In genomic region chr1:178337551-178338317, GRCm38 (mm10) we compare ENCODE assay signal across 8 mouse cellular contexts. TPM values are rescaled to one million over a fixed set of nuclear protein-coding genes. Genes with fewer than 3 reads are reported as not detected.
DNase-seq lines count a peak whose midpoint lies in the region; ATAC-seq and TF ChIP-seq lines count a peak whose summit lies in the region.

TSS of gene Hnrnpu (minus strand) at chr1:178337797.

- TF ChIP-seq CTCF in testis, adult 2 months (IDR thresholded peaks at IDR 0.05; ENCODE audit: control insufficient read depth, insufficient read depth, insufficient replicate concordance, low read depth, low read length): 0 out of 2 replicates have a peak, but pooled peaks have one; percentile 0

- peak within 1 kb of the TSS; percentile 99 for H3K27ac ChIP-seq in forebrain, embryonic 11.5 days (ENCODE audit: low read depth, low read length)
- H3K27ac ChIP-seq in heart, embryonic 16.5 days (ENCODE audit: low read length): peak within 1 kb of the TSS; percentile 99
- peak within 1 kb of the TSS; percentile 99 for H3K27ac ChIP-seq in liver, embryonic 16.5 days (ENCODE audit: low read length)
- H3K27ac ChIP-seq in neural tube, embryonic 13.5 days (replicated peaks): peak within 1 kb of the TSS; percentile 100
- H3K27ac ChIP-seq in testis, adult 2 months (ENCODE audit: control insufficient read depth, insufficient read depth, low read depth, low read length): peak within 1 kb of the TSS; percentile 98

- H3K9ac ChIP-seq in forebrain, embryonic 11.5 days (ENCODE audit: low read length): peak within 1 kb of the TSS; percentile 100
- peak within 1 kb of the TSS; percentile 100 for H3K9ac ChIP-seq in heart, embryonic 16.5 days (ENCODE audit: low read length)
- peak within 1 kb of the TSS; percentile 99 for H3K9ac ChIP-seq in liver, embryonic 16.5 days (ENCODE audit: low read depth, low read length)
- peak within 1 kb of the TSS; percentile 100 for H3K9ac ChIP-seq in neural tube, embryonic 13.5 days

- no peaks in the 10 kb centered on the region for H3K9me3 ChIP-seq in forebrain, embryonic 11.5 days (ENCODE audit: control insufficient read depth, low read length)
- no peaks in the 10 kb centered on the region for H3K9me3 ChIP-seq in heart, embryonic 16.5 days (replicated peaks; ENCODE audit: control insufficient read depth, low read length)
- H3K9me3 ChIP-seq in liver, embryonic 16.5 days (replicated peaks; ENCODE audit: control insufficient read depth, low read length): no peaks in the 10 kb centered on the region
- no peaks in the 10 kb centered on the region for H3K9me3 ChIP-seq in neural tube, embryonic 13.5 days

- peak; percentile 100 for TF ChIP-seq POLR2A in testis, adult 2 months (IDR thresholded peaks at IDR 0.05; ENCODE audit: control insufficient read depth, low read depth, low read length)

- peak; percentile 90 to 92 for DNase-seq in CD8-positive naive resting alpha-beta T cell, adult 2 months (ENCODE audit: low read depth in 2 of 2, low spot score in 2 of 2)
- peak; percentile 87 for DNase-seq in c-Kit-positive CD71-negative TER-119-negative erythroid progenitor cells, embryonic 14.5 days (ENCODE audit: low read depth)
- DNase-seq in forebrain, embryonic 11.5 days (ENCODE audit: low spot score): peak; percentile 97
- peak; percentile 97 to 98 for DNase-seq in kidney, postnatal 4 days

- H3K4me1 ChIP-seq in forebrain, embryonic 11.5 days (replicated peaks; ENCODE audit: control insufficient read depth, insufficient read depth, low read length): peaks cover 6% of the 10 kb centered on the region; the same call in 1 of the 2 replicates
- peaks cover 16% of the 10 kb centered on the region for H3K4me1 ChIP-seq in heart, embryonic 16.5 days (ENCODE audit: control insufficient read depth, insufficient read depth, low read length)
- peaks cover 16% of the 10 kb centered on the region for H3K4me1 ChIP-seq in liver, embryonic 16.5 days (ENCODE audit: control insufficient read depth, low read depth, low read length)
- peaks cover 33% of the 10 kb centered on the region for H3K4me1 ChIP-seq in neural tube, embryonic 13.5 days (replicated peaks)
- no peaks in the 10 kb centered on the region for H3K4me1 ChIP-seq in testis, adult 2 months (ENCODE audit: control insufficient read depth, insufficient read depth, low read length)

- peak within 1 kb of the TSS; percentile 69 for H3K4me2 ChIP-seq in forebrain, embryonic 11.5 days (ENCODE audit: low read depth, low read length, severe bottlenecking)
- peak within 1 kb of the TSS; percentile 77 for H3K4me2 ChIP-seq in heart, embryonic 16.5 days (ENCODE audit: low read depth, low read length)
- peak within 1 kb of the TSS; percentile 78 for H3K4me2 ChIP-seq in liver, embryonic 16.5 days (ENCODE audit: low read depth, low read length)
- H3K4me2 ChIP-seq in neural tube, embryonic 13.5 days: peak within 1 kb of the TSS; percentile 93

- peaks cover 11% of the 10 kb centered on the region for H3K36me3 ChIP-seq in forebrain, embryonic 11.5 days (ENCODE audit: control insufficient read depth, insufficient read depth, low read length)
- H3K36me3 ChIP-seq in heart, embryonic 16.5 days (ENCODE audit: control insufficient read depth, insufficient read depth): peaks cover 13% of the 10 kb centered on the region
- H3K36me3 ChIP-seq in liver, embryonic 16.5 days (ENCODE audit: control insufficient read depth, insufficient read depth): peaks cover 20% of the 10 kb centered on the region
- H3K36me3 ChIP-seq in neural tube, embryonic 13.5 days: peaks cover 21% of the 10 kb centered on the region
- H3K36me3 ChIP-seq in testis, adult 2 months (ENCODE audit: control insufficient read depth, insufficient read depth, low read length): peaks cover 5% of the 10 kb centered on the region

- no peaks in the 10 kb centered on the region for H3K27me3 ChIP-seq in forebrain, embryonic 11.5 days (ENCODE audit: control insufficient read depth, insufficient read depth, low read length)
- no peaks in the 10 kb centered on the region for H3K27me3 ChIP-seq in heart, embryonic 16.5 days (ENCODE audit: control insufficient read depth, insufficient read depth, low read length)
- no peaks in the 10 kb centered on the region for H3K27me3 ChIP-seq in liver, embryonic 16.5 days (ENCODE audit: control insufficient read depth, insufficient read depth, low read depth, low read length)
- H3K27me3 ChIP-seq in neural tube, embryonic 13.5 days: no peaks in the 10 kb centered on the region
- H3K27me3 ChIP-seq in testis, adult 2 months (ENCODE audit: control insufficient read depth, insufficient read depth, low read length): no peaks in the 10 kb centered on the region

- WGBS in forebrain, embryonic 11.5 days: under 1% methylated on average over 73 of the region's 73 CpGs
- WGBS in heart, embryonic 16.5 days: under 1% methylated on average over 72 of the region's 73 CpGs
- WGBS in liver, embryonic 16.5 days (ENCODE audit: insufficient replicate concordance): under 1% methylated on average over 71 of the region's 73 CpGs
- WGBS in neural tube, embryonic 13.5 days: under 1% methylated on average over 72 of the region's 73 CpGs

- ATAC-seq in forebrain, embryonic 11.5 days (replicated peaks; ENCODE audit: low FRiP score): peak; percentile 90
- ATAC-seq in heart, embryonic 16.5 days (replicated peaks; ENCODE audit: extremely low read depth, insufficient read depth, low FRiP score): peak; percentile 88
- peak; percentile 84 for ATAC-seq in liver, embryonic 16.5 days (ENCODE audit: low read depth)
- peak; percentile 87 for ATAC-seq in neural tube, embryonic 13.5 days (ENCODE audit: low read depth)

- peak within 1 kb of the TSS; percentile 100 for H3K4me3 ChIP-seq in forebrain, embryonic 11.5 days (ENCODE audit: low read depth, low read length)
- H3K4me3 ChIP-seq in heart, embryonic 16.5 days (ENCODE audit: low read length): peak within 1 kb of the TSS; percentile 100
- peak within 1 kb of the TSS; percentile 98 for H3K4me3 ChIP-seq in liver, embryonic 16.5 days (ENCODE audit: low read depth, low read length)
- H3K4me3 ChIP-seq in neural tube, embryonic 13.5 days: peak within 1 kb of the TSS; percentile 100
- peak within 1 kb of the TSS; percentile 99 for H3K4me3 ChIP-seq in testis, adult 2 months (ENCODE audit: control insufficient read depth, low read depth, low read length)

RNA-seq across cellular contexts. Expression of gene Hnrnpu, which starts in this region (rescaled TPM):
- 1,010 and 1,015 TPM in 2 replicates for polyA plus RNA-seq in forebrain, embryonic 11.5 days (2014; fragmentation: Nextera tagmentation; extraction: Ambion mirVana)
- 192 and 219 TPM in 2 replicates for polyA plus RNA-seq in heart, embryonic 16.5 days (2015; fragmentation: Nextera tagmentation; extraction: Ambion mirVana)
- polyA plus RNA-seq in liver, embryonic 16.5 days (2015; fragmentation: Nextera tagmentation; extraction: Ambion mirVana): 98.3 and 103 TPM in 2 replicates
- 295 and 366 TPM in 2 replicates for polyA plus RNA-seq in neural tube, embryonic 13.5 days (2015; fragmentation: Nextera tagmentation; extraction: Ambion mirVana)
- 137 and 147 TPM in 2 replicates for polyA plus RNA-seq in testis, adult 2 months (2012; rRNA removed)

Comparison
In these comparisons a context has a peak if more than half of its experiments do, and no peak if none do; other contexts are left out.
1. Peak in every context shown above with its lines: DNase-seq, ATAC-seq, H3K4me3 ChIP-seq and H3K27ac ChIP-seq.